Mouse (Mus musculus) thymus, adult 2 months (tissue): ENCODE results near the gene Crip2.

ENCODE experiments used
- CTCF ChIP-seq: fragments of 200-500 bp; IDR thresholded peaks from 2 replicates; pipeline ENCODE4 v1.5.1; 2012; ENCODE audit warnings: mild to moderate bottlenecking, control low read depth, low read length, moderate library complexity, borderline replicate concordance; ENCODE audit not compliant: control insufficient read depth, poor library complexity, insufficient read depth; ENCODE audit errors: extremely low read depth
- POLR2A ChIP-seq: fragments of 200-500 bp; IDR thresholded peaks from 2 replicates; pipeline ENCODE4 v1.6.1; 2012; ENCODE audit warnings: mild to moderate bottlenecking, low read length, control low read depth, moderate library complexity; ENCODE audit not compliant: control insufficient read depth, poor library complexity, insufficient read depth; ENCODE audit errors: extremely low read depth

- TF ChIP-seq POLR2A (no peak), CTCF (no peak)
Measured at GRCm38 (mm10) chr12:113153971-113154370, 13.9 kb downstream of the Crip2 start.
